Mouse (Mus musculus) kidney, adult 2 months (tissue): Measurements from ENCODE around the gene Kcnip2.

ENCODE experiments used
- CTCF ChIP-seq: fragments of 200-500 bp; conservative IDR thresholded peaks from 2 replicates; pipeline ENCODE4 v1.5.1; 2011; ENCODE audit warnings: low read depth, mild to moderate bottlenecking, control low read depth, low read length, moderate library complexity, mixed read lengths; ENCODE audit not compliant: insufficient read depth, insufficient read length
- POLR2A ChIP-seq: fragments of 200-500 bp; IDR thresholded peaks from one replicate; pipeline ENCODE4 v1.6.1; 2011; ENCODE audit warnings: low read depth, low read length, control low read depth

- TF ChIP-seq CTCF (no peak), POLR2A (no peak)
Observed at GRCm38 (mm10) chr19:45807732-45808131, 8.1 kb downstream of the Kcnip2 start.
